ENCODE assay signal across 8 mouse cellular contexts in the genomic region with DNA sequence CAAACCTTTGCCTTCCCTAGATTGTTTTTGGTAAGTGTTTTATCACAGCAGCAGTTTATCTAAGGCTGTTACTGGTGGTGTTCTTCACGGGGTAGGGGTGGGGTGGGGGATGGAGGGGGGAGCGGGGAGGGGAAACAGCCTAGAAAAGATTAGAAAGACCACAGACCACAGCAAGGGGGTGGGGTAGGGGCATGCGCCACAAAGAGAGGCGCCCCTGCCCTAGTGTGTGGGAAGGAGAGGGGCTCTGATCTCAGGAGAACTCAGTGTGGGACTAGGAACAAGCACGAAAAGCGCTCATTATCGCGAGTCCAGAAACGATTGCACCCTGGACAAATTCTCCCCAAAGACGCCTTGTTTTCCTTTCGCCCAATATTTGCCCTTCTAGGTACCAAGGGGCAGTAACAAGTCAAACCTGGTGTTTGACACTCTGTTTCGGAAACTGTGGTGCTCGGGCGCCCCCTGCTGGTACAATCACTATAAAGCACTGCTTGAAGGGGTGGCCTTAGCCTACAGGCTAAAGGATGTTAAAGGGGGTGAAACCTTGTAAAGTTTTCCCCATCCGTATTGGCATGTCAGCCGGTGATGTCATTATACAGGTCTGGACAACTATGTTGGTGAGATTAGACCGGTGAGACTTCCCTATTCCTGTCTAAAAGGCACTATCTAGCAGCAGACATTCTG. TPM values are rescaled to one million over a fixed set of nuclear protein-coding genes. Genes with fewer than 3 reads are reported as not detected.
DNase-seq lines count a peak whose midpoint lies in the region; ATAC-seq and TF ChIP-seq lines count a peak whose summit lies in the region.

No protein-coding gene starts in this region.

- no peak for ATAC-seq in kidney, embryonic 14.5 days (ENCODE audit: low FRiP score, low TSS enrichment)
- ATAC-seq in megakaryocyte progenitor cell, adult 5-6 weeks (replicated peaks; ENCODE audit: poor library complexity), result peak; percentile 85

- H3K4me3 ChIP-seq in kidney, adult 2 months (ENCODE audit: insufficient read depth, low read depth, low read length), result no peak overlapping the region
- H3K4me3 ChIP-seq in kidney, embryonic 14.5 days (ENCODE audit: low read length), result no peak overlapping the region

- H3K27ac ChIP-seq in kidney, adult 2 months (ENCODE audit: insufficient read depth, low read depth, low read length), result no peak overlapping the region
- H3K27ac ChIP-seq in kidney, embryonic 14.5 days (ENCODE audit: low read depth, low read length), result no peak overlapping the region

- no peaks in the 10 kb centered on the region for H3K9me3 ChIP-seq in kidney, embryonic 14.5 days (ENCODE audit: control insufficient read depth, low read length)

- H3K27me3 ChIP-seq in kidney, adult 2 months (replicated peaks; ENCODE audit: control insufficient read depth, insufficient read depth, low read length), result no peaks in the 10 kb centered on the region
- peaks cover 22% of the 10 kb centered on the region for H3K27me3 ChIP-seq in kidney, embryonic 14.5 days (ENCODE audit: control insufficient read depth, insufficient read depth, low read length)
- no peaks in the 10 kb centered on the region for H3K27me3 ChIP-seq in splenic B cell, adult 2 months (ENCODE audit: control insufficient read depth, insufficient read depth, low read length, poor library complexity, severe bottlenecking)

- intact Hi-C loops in heart, postnatal 25 days (cut with DNase I), result no loop called here

- peak; percentile 86 for TF ChIP-seq CTCF in kidney, adult 2 months (conservative IDR thresholded peaks at IDR 0.05; ENCODE audit: insufficient read depth, insufficient read length, low read depth, low read length)

- H3K4me2 ChIP-seq in kidney, embryonic 14.5 days (replicated peaks; ENCODE audit: low read depth, low read length), result no peak overlapping the region

- no peak overlapping the region for H3K9ac ChIP-seq in kidney, embryonic 14.5 days (ENCODE audit: low read depth, low read length)

- WGBS in kidney, adult 2 months, result 19% methylated on average over 17 of the region's 17 CpGs
- 21% methylated on average over 17 of the region's 17 CpGs for WGBS in kidney, embryonic 14.5 days

- peak; percentile 58 for DNase-seq in kidney, adult 2 months
- peak; percentile 68 for DNase-seq in adrenal gland, adult 2 months
- peak; percentile 77 for DNase-seq in embryo, embryonic 10 days (ENCODE audit: low spot score)
- peak; percentile 15 for DNase-seq in heart, postnatal 25 days (ENCODE audit: low spot score)
- DNase-seq in layer of hippocampus, postnatal 14 days (ENCODE audit: low spot score in 2 of 2), result peak; percentile 39 to 55
- peak; percentile 89 for DNase-seq in splenic B cell, adult 2 months (ENCODE audit: low read depth, low spot score)

- no peaks in the 10 kb centered on the region for H3K36me3 ChIP-seq in kidney, adult 2 months (ENCODE audit: control insufficient read depth, insufficient read depth, low read length)
- H3K36me3 ChIP-seq in kidney, embryonic 14.5 days (ENCODE audit: control insufficient read depth, insufficient read depth, low read length), result no peaks in the 10 kb centered on the region
- no peaks in the 10 kb centered on the region for H3K36me3 ChIP-seq in splenic B cell, adult 2 months (ENCODE audit: control insufficient read depth, insufficient read depth, low read length, poor library complexity, severe bottlenecking)

- no peaks in the 10 kb centered on the region for H3K4me1 ChIP-seq in kidney, adult 2 months (ENCODE audit: control insufficient read depth, insufficient read depth, low read length)
- H3K4me1 ChIP-seq in kidney, embryonic 14.5 days (ENCODE audit: control insufficient read depth, insufficient read depth, low read length), result no peaks in the 10 kb centered on the region

- TF ChIP-seq POLR2A in kidney, adult 2 months (IDR thresholded peaks at IDR 0.05; ENCODE audit: low read depth, low read length), result no peak

RNA-seq across cellular contexts. Expression of gene Urad, which starts 1.1 kb away (rescaled TPM):
- not detected in 2 replicates for polyA plus RNA-seq in kidney, adult 2 months (2012; rRNA removed)
- not detected in 2 replicates for polyA plus RNA-seq in kidney, embryonic 14.5 days (2014; fragmentation: Nextera tagmentation; extraction: Ambion mirVana)
- 1 to 10 TPM in 1 of 2 experiments, not detected in 1; 3.5 TPM for total RNA-seq in adrenal gland, adult 2 months (2021)
- polyA plus RNA-seq in adrenal gland, adult 2 months (2012; rRNA removed), result 2.2 and 3.3 TPM in 2 replicates
- total RNA-seq in heart, postnatal 25 days (2021), result not detected
- not detected for total RNA-seq in layer of hippocampus, postnatal 14 days (2021)
- not detected in 2 replicates for total RNA-seq in megakaryocyte progenitor cell, adult 5-6 weeks (2015)
- total RNA-seq in megakaryocyte progenitor cell, adult 5-6 weeks (2017), result not detected in 2 replicates

RNA-seq across cellular contexts. Expression of gene Cdx2, which starts 16.3 kb away (rescaled TPM):
- not detected in 2 replicates for polyA plus RNA-seq in kidney, adult 2 months (2012; rRNA removed)
- polyA plus RNA-seq in kidney, embryonic 14.5 days (2014; fragmentation: Nextera tagmentation; extraction: Ambion mirVana), result not detected in 2 replicates
- not detected for total RNA-seq in adrenal gland, adult 2 months (2021)
- not detected in 2 replicates for polyA plus RNA-seq in adrenal gland, adult 2 months (2012; rRNA removed)
- total RNA-seq in heart, postnatal 25 days (2021), result not detected
- not detected for total RNA-seq in layer of hippocampus, postnatal 14 days (2021)
- not detected in 2 replicates for total RNA-seq in megakaryocyte progenitor cell, adult 5-6 weeks (2015)
- not detected in 2 replicates for total RNA-seq in megakaryocyte progenitor cell, adult 5-6 weeks (2017)

RNA-seq across cellular contexts. Expression of gene Pdx1, which starts 53.6 kb away (rescaled TPM):
- not detected in 2 replicates for polyA plus RNA-seq in kidney, adult 2 months (2012; rRNA removed)
- polyA plus RNA-seq in kidney, embryonic 14.5 days (2014; fragmentation: Nextera tagmentation; extraction: Ambion mirVana), result 0.19 TPM in 1 of 2 replicates, not detected in the other
- total RNA-seq in adrenal gland, adult 2 months (2021), result not detected
- polyA plus RNA-seq in adrenal gland, adult 2 months (2012; rRNA removed), result not detected in 2 replicates
- total RNA-seq in heart, postnatal 25 days (2021), result not detected
- not detected for total RNA-seq in layer of hippocampus, postnatal 14 days (2021)
- not detected in 2 replicates for total RNA-seq in megakaryocyte progenitor cell, adult 5-6 weeks (2015)
- not detected in 2 replicates for total RNA-seq in megakaryocyte progenitor cell, adult 5-6 weeks (2017)

Comparison
In these comparisons a context has a peak if more than half of its experiments do, and no peak if none do; other contexts are left out.
1. DNase-seq: peak in every context shown above with its lines; median percentile 89 in splenic B cell, adult 2 months; 77 in embryo, embryonic 10 days; 68 in adrenal gland, adult 2 months; 58 in kidney, adult 2 months; 47 in layer of hippocampus, postnatal 14 days; 15 in heart, postnatal 25 days.